Mouse (Mus musculus) heart, postnatal 10 days (tissue): Measurements from ENCODE around the gene Plcb4. TPM values are rescaled to one million over a fixed set of nuclear protein-coding genes. Genes with fewer than 3 reads are reported as not detected.
A peak's percentile ranks its signal among the peaks of the same experiment; 100 is the strongest.

Experiments used
- DNase-seq, 2 experiments: peaks; one replicate each; pipeline ENCODE4 v3.0.0; 2021
- intact Hi-C: fragments of 180-260 bp; cut with DNase I; formaldehyde crosslinking; loops from one replicate; pipeline ENCODE4 v1.15.1; 2025
- total RNA-seq, 2 experiments: library from RNA; stranded (reverse); gene quantifications; 2 replicates each; pipeline ENCODE4 v1.2.3; 2021

Plcb4 gene
- total RNA-seq, 2 experiments from 2014 or later, result 71.4 to 95.2 TPM

GRCm38 (mm10) chr2:135838651-135839286, 180.0 kb downstream of the Plcb4 start:
- intact Hi-C loops, result no loop called here
- DNase-seq, result no peak

- intact Hi-C loops, result no loop called here
- no peak for DNase-seq
These were observed 184.9 kb downstream of the Plcb4 start for GRCm38 (mm10) chr2:135843721-135844120.

- no peak for DNase-seq
- intact Hi-C loops, result no loop called here
These were observed 188.1 kb downstream of the Plcb4 start for GRCm38 (mm10) chr2:135846903-135847302.

- intact Hi-C loops, result no loop called here
These were observed 188.9 kb downstream of the Plcb4 start for GRCm38 (mm10) chr2:135847738-135848137.

GRCm38 (mm10) chr2:135848169-135848568, 189.4 kb downstream of the Plcb4 start:
- intact Hi-C loops, result no loop called here
- DNase-seq, result no peak

More at GRCm38 (mm10) chr2:135847738-135848137, 188.9 kb downstream of the Plcb4 start:
- no peak for DNase-seq

GRCm38 (mm10) chr2:135851964-135852363, 193.2 kb downstream of the Plcb4 start:
- DNase-seq, result no peak
- intact Hi-C loops, result no loop called here

GRCm38 (mm10) chr2:135853085-135853484, 194.3 kb downstream of the Plcb4 start:
- no peak for DNase-seq
- intact Hi-C loops, result no loop called here

GRCm38 (mm10) chr2:135854059-135854458, 195.2 kb downstream of the Plcb4 start:
- intact Hi-C loops, result no loop called here
- no peak for DNase-seq

GRCm38 (mm10) chr2:135855890-135856490, 197.2 kb downstream of the Plcb4 start:
- no peak for DNase-seq
- intact Hi-C loops, result no loop called here

GRCm38 (mm10) chr2:135856826-135857225, 198.0 kb downstream of the Plcb4 start:
- no peak for DNase-seq
- intact Hi-C loops, result no loop called here

- no peak for DNase-seq
- intact Hi-C loops, result no loop called here
These were observed 203.0 kb downstream of the Plcb4 start for GRCm38 (mm10) chr2:135861531-135862488.

GRCm38 (mm10) chr2:135862489-135863390, 203.9 kb downstream of the Plcb4 start:
- intact Hi-C loops, result no loop called here

GRCm38 (mm10) chr2:135863391-135864076, 204.7 kb downstream of the Plcb4 start:
- DNase-seq, result no peak
- intact Hi-C loops, result no loop called here

More at GRCm38 (mm10) chr2:135862489-135863390, 203.9 kb downstream of the Plcb4 start:
- no peak for DNase-seq

GRCm38 (mm10) chr2:135866421-135866820, 207.6 kb downstream of the Plcb4 start:
- intact Hi-C loops, result no loop called here
- no peak for DNase-seq

- no peak for DNase-seq
- intact Hi-C loops, result no loop called here
These were observed 208.0 kb downstream of the Plcb4 start for GRCm38 (mm10) chr2:135866838-135867237.

- DNase-seq, result no peak
- intact Hi-C loops, result no loop called here
These were observed 210.8 kb downstream of the Plcb4 start for GRCm38 (mm10) chr2:135869637-135870036.

- no peak for DNase-seq
- intact Hi-C loops, result no loop called here
These were observed 214.3 kb downstream of the Plcb4 start for GRCm38 (mm10) chr2:135873146-135873545.

GRCm38 (mm10) chr2:135873761-135874160, 214.9 kb downstream of the Plcb4 start:
- DNase-seq, result no peak
- intact Hi-C loops, result no loop called here

GRCm38 (mm10) chr2:135875549-135875948, 216.7 kb downstream of the Plcb4 start:
- peak; percentile 54 to 61 for DNase-seq
- intact Hi-C loops, result no loop called here

GRCm38 (mm10) chr2:135879356-135879755, 220.5 kb downstream of the Plcb4 start:
- no peak for DNase-seq
- intact Hi-C loops, result no loop called here
